Mouse (Mus musculus): Measurements from ENCODE around the gene Cped1. TPM values are rescaled to one million over a fixed set of nuclear protein-coding genes. Genes with fewer than 3 reads are reported as not detected.

Cped1 gene
- polyA plus RNA-seq (2014; fragmentation: Illumina TruSeq; extraction: RNeasy Lipid Tissue Mini Kit (QIAGEN cat#74804); ENCODE audit: low read depth, low replicate concordance), result 22.1 TPM

DNA sequence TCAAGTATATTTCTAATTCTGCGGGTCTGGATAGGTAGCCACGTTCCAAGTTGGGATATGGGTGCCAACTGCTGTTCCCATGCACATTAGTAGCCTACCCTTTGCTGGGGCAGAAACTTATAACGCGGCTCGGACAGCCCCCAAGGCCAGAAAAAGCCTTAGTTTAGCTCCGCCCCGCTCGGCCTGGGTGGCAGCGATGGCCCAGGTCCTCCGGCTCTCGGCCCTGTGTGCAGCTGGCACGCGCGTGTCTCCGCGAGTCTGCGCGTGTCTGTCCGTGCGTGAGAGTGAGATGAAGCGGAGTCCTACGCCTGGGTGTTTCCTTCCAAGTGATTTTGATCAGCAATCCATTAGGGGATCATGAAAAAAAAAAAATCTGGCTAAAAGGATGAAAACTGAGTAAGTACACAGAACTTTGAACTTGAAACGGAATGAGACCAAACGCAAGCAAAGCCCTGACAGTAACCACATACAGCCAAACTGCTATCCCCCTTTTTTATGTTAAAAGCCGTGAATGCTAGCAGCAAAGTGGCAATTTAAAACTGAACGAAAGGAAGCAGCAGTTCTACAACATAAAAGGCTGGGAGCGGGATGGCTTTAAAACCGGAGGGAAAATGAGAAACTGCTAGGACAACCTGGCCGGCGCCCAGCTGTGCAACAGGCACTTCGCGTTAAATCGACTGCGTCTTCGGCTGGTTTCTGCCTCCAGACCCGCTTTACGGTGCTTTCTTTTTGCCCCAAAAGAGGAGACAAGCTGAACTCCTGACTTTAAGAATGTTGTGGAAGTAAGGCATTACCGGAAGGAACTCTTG is at the start of gene Cped1:
Gene Cped1 (plus strand): TSS at position 185 of the 809 bp plus-strand sequence.

GRCm38 (mm10) chr6:21949226-21949731 is 36.4 kb upstream of the Cped1 start, which contains the start of gene Ing3:
TSS of gene Ing3 (plus strand) at chr6:21949571.

GRCm38 (mm10) chr6:22288004-22288736 is 302.5 kb downstream of the Cped1 start, which contains the start of gene Wnt16:
TSS of gene Wnt16 (plus strand) at chr6:22288227.

Other genes starting within 250 kb of the Cped1 start
- 144 TPM for gene Tspan12, start 133.4 kb upstream of the Cped1 start, polyA plus RNA-seq (2014; fragmentation: Illumina TruSeq; extraction: RNeasy Lipid Tissue Mini Kit (QIAGEN cat#74804); ENCODE audit: low read depth, low replicate concordance)
- gene Ing3, start 36.3 kb upstream of the Cped1 start, polyA plus RNA-seq (2014; fragmentation: Illumina TruSeq; extraction: RNeasy Lipid Tissue Mini Kit (QIAGEN cat#74804); ENCODE audit: low read depth, low replicate concordance), result 54.7 TPM